Mouse (Mus musculus): Measurements from ENCODE around the gene Rcan1. TPM values are rescaled to one million over a fixed set of nuclear protein-coding genes. Genes with fewer than 3 reads are reported as not detected.
A peak's percentile ranks its signal among the peaks of the same experiment; 100 is the strongest.
"Not testable (repeated sequence)": the region's sequence is repeated elsewhere in the genome, so short reads cannot be mapped to it uniquely, and the experiment has no call there.

Gene Rcan1
- polyA plus RNA-seq, 1 experiment from 2014 or later: 35.8 TPM

- peaks cover 61% of the 10 kb centered on the region for H3K4me1 ChIP-seq
- 49% methylated on average over 6 of the region's 6 CpGs for WGBS
- H3K27ac ChIP-seq: no peak overlapping the region
- no peak overlapping the region for H3K9ac ChIP-seq
- no peaks in the 10 kb centered on the region for H3K9me3 ChIP-seq
- no peak overlapping the region for H3K4me3 ChIP-seq
- H3K27me3 ChIP-seq: no peaks in the 10 kb centered on the region
- ATAC-seq (ENCODE audit: low FRiP score, low read depth): no peak
- H3K4me2 ChIP-seq (replicated peaks): no peak overlapping the region
- H3K36me3 ChIP-seq: peaks cover 6% of the 10 kb centered on the region; the same call in 1 of the 2 replicates
Observed at GRCm38 (mm10) chr16:92426708-92427107, 44.0 kb downstream of the Rcan1 start.

- Histone ChIP-seq H3K4me2 (replicated peaks) (no peak overlapping the region), H3K9ac (no peak overlapping the region), H3K36me3 (no peaks in the 10 kb centered on the region), H3K9me3 (no peaks in the 10 kb centered on the region), H3K27ac (no peak overlapping the region), H3K4me3 (no peak overlapping the region), H3K27me3 (no peaks in the 10 kb centered on the region), H3K4me1 (peaks cover 70% of the 10 kb centered on the region)
- WGBS: 53% methylated on average over 11 of the region's 11 CpGs
- ATAC-seq (ENCODE audit: low FRiP score, low read depth): peak; percentile 18; the same call in 1 of the 2 replicates
Observed at GRCm38 (mm10) chr16:92425875-92426274, 44.8 kb downstream of the Rcan1 start.

- Histone ChIP-seq H3K4me1 (peaks cover 60% of the 10 kb centered on the region), H3K36me3 (no peaks in the 10 kb centered on the region), H3K4me3 (peak overlapping the region; percentile 16; the same call in 1 of the 2 replicates), H3K27me3 (0 out of 2 replicates have a peak, but pooled peaks cover 4% of the 10 kb centered on the region), H3K9me3 (no peaks in the 10 kb centered on the region), H3K9ac (0 out of 2 replicates have a peak overlapping the region, but pooled peaks have one; percentile 46), H3K4me2 (replicated peaks) (peak overlapping the region; percentile 53), H3K27ac (peak overlapping the region; percentile 92)
- 18% methylated on average over 10 of the region's 10 CpGs for WGBS
- ATAC-seq (ENCODE audit: low FRiP score, low read depth): peak; percentile 60
Observed at GRCm38 (mm10) chr16:92423363-92423762, 47.3 kb downstream of the Rcan1 start.

- Histone ChIP-seq H3K4me2 (replicated peaks) (peak overlapping the region; percentile 53), H3K4me3 (peak overlapping the region; percentile 16; the same call in 1 of the 2 replicates), H3K9ac (no peak overlapping the region), H3K4me1 (peaks cover 53% of the 10 kb centered on the region), H3K27me3 (0 out of 2 replicates have a peak, but pooled peaks cover 4% of the 10 kb centered on the region), H3K9me3 (no peaks in the 10 kb centered on the region), H3K36me3 (no peaks in the 10 kb centered on the region), H3K27ac (peak overlapping the region; percentile 92)
- 40% methylated on average over 13 of the region's 13 CpGs for WGBS
- peak; percentile 68 for ATAC-seq (ENCODE audit: low FRiP score, low read depth)
Observed at GRCm38 (mm10) chr16:92422435-92423362, 48.0 kb downstream of the Rcan1 start.

- Histone ChIP-seq H3K4me1 (peaks cover 50% of the 10 kb centered on the region), H3K9ac (no peak overlapping the region), H3K9me3 (no peaks in the 10 kb centered on the region), H3K27ac (no peak overlapping the region), H3K4me2 (replicated peaks) (no peak overlapping the region), H3K4me3 (no peak overlapping the region), H3K27me3 (0 out of 2 replicates have a peak, but pooled peaks cover 4% of the 10 kb centered on the region), H3K36me3 (no peaks in the 10 kb centered on the region)
- WGBS: 72% methylated on average over 13 of the region's 13 CpGs
- ATAC-seq (ENCODE audit: low FRiP score, low read depth): no peak
Observed at GRCm38 (mm10) chr16:92421147-92421934, 49.3 kb downstream of the Rcan1 start.

GRCm38 (mm10) chr16:92420641-92421040, 50.0 kb downstream of the Rcan1 start:
- 85% methylated on average over 5 of the region's 5 CpGs for WGBS
- H3K9ac ChIP-seq: no peak overlapping the region
- H3K4me1 ChIP-seq: peaks cover 50% of the 10 kb centered on the region
- no peak for ATAC-seq (ENCODE audit: low FRiP score, low read depth)
- no peak overlapping the region for H3K4me2 ChIP-seq (replicated peaks)
- H3K36me3 ChIP-seq: no peaks in the 10 kb centered on the region
- no peak overlapping the region for H3K4me3 ChIP-seq
- H3K9me3 ChIP-seq: no peaks in the 10 kb centered on the region
- H3K27ac ChIP-seq: no peak overlapping the region
- 0 out of 2 replicates have a peak, but pooled peaks cover 4% of the 10 kb centered on the region for H3K27me3 ChIP-seq

GRCm38 (mm10) chr16:92419099-92419498, 51.6 kb downstream of the Rcan1 start:
- no peak overlapping the region for H3K4me2 ChIP-seq (replicated peaks)

GRCm38 (mm10) chr16:92417267-92417666, 53.4 kb downstream of the Rcan1 start:
- no peaks in the 10 kb centered on the region for H3K9me3 ChIP-seq

More at GRCm38 (mm10) chr16:92419099-92419498, 51.6 kb downstream of the Rcan1 start:
- Histone ChIP-seq H3K4me3 (no peak overlapping the region), H3K4me1 (peaks cover 43% of the 10 kb centered on the region), H3K9me3 (no peaks in the 10 kb centered on the region), H3K27me3 (0 out of 2 replicates have a peak, but pooled peaks cover 4% of the 10 kb centered on the region), H3K27ac (no peak overlapping the region), H3K36me3 (no peaks in the 10 kb centered on the region), H3K9ac (no peak overlapping the region)
- ATAC-seq (ENCODE audit: low FRiP score, low read depth): no peak
- 90% methylated on average over 12 of the region's 12 CpGs for WGBS

GRCm38 (mm10) chr16:92415702-92416118, 55.0 kb downstream of the Rcan1 start:
- no peak overlapping the region for H3K4me3 ChIP-seq
- H3K27me3 ChIP-seq: 0 out of 2 replicates have a peak, but pooled peaks cover 4% of the 10 kb centered on the region
- no peak overlapping the region for H3K4me2 ChIP-seq (replicated peaks)
- H3K27ac ChIP-seq: peak overlapping the region; percentile 28; the same call in 1 of the 2 replicates
- H3K36me3 ChIP-seq: no peaks in the 10 kb centered on the region
- no peak overlapping the region for H3K9ac ChIP-seq
- H3K4me1 ChIP-seq: peaks cover 39% of the 10 kb centered on the region
- 51% methylated on average over 7 of the region's 7 CpGs for WGBS
- no peak for ATAC-seq (ENCODE audit: low FRiP score, low read depth)
- no peaks in the 10 kb centered on the region for H3K9me3 ChIP-seq

More at GRCm38 (mm10) chr16:92417267-92417666, 53.4 kb downstream of the Rcan1 start:
- H3K27ac ChIP-seq: no peak overlapping the region
- H3K27me3 ChIP-seq: 0 out of 2 replicates have a peak, but pooled peaks cover 4% of the 10 kb centered on the region
- ATAC-seq (ENCODE audit: low FRiP score, low read depth): no peak
- no peak overlapping the region for H3K9ac ChIP-seq
- no peak overlapping the region for H3K4me3 ChIP-seq
- 71% methylated on average over 2 of the region's 2 CpGs for WGBS
- H3K36me3 ChIP-seq: no peaks in the 10 kb centered on the region
- H3K4me2 ChIP-seq (replicated peaks): no peak overlapping the region
- H3K4me1 ChIP-seq: peaks cover 38% of the 10 kb centered on the region

GRCm38 (mm10) chr16:92415038-92415437, 55.6 kb downstream of the Rcan1 start:
- peaks cover 41% of the 10 kb centered on the region for H3K4me1 ChIP-seq
- not testable (repeated sequence) for H3K9me3 ChIP-seq; H3K4me3 ChIP-seq; H3K27me3 ChIP-seq; ATAC-seq (ENCODE audit: low FRiP score, low read depth); H3K4me2 ChIP-seq (replicated peaks); H3K9ac ChIP-seq; H3K27ac ChIP-seq; H3K36me3 ChIP-seq
- WGBS: 58% methylated on average over 6 of the region's 6 CpGs

GRCm38 (mm10) chr16:92412888-92413287, 57.8 kb downstream of the Rcan1 start:
- no peak overlapping the region for H3K4me3 ChIP-seq
- H3K4me1 ChIP-seq: peaks cover 45% of the 10 kb centered on the region
- H3K4me2 ChIP-seq (replicated peaks): no peak overlapping the region
- no peaks in the 10 kb centered on the region for H3K36me3 ChIP-seq
- no peak overlapping the region; the same call in 1 of the 2 replicates for H3K27ac ChIP-seq
- 27% methylated on average over 7 of the region's 7 CpGs for WGBS
- ATAC-seq (ENCODE audit: low FRiP score, low read depth): no peak
- H3K9ac ChIP-seq: peak overlapping the region; percentile 31; the same call in 1 of the 2 replicates
- H3K9me3 ChIP-seq: no peaks in the 10 kb centered on the region
- H3K27me3 ChIP-seq: no peaks in the 10 kb centered on the region

Data from limb, embryonic 13.5 days (tissue).